Mouse (Mus musculus) ovary, postnatal 10 days (tissue): Measurements from ENCODE around the gene Il27ra.
A peak's percentile ranks its signal among the peaks of the same experiment; 100 is the strongest.

Experiments
- DNase-seq: peaks from one replicate; pipeline ENCODE4 v3.0.0; 2022; ENCODE audit warnings: low spot score

Gene Il27ra

DNA sequence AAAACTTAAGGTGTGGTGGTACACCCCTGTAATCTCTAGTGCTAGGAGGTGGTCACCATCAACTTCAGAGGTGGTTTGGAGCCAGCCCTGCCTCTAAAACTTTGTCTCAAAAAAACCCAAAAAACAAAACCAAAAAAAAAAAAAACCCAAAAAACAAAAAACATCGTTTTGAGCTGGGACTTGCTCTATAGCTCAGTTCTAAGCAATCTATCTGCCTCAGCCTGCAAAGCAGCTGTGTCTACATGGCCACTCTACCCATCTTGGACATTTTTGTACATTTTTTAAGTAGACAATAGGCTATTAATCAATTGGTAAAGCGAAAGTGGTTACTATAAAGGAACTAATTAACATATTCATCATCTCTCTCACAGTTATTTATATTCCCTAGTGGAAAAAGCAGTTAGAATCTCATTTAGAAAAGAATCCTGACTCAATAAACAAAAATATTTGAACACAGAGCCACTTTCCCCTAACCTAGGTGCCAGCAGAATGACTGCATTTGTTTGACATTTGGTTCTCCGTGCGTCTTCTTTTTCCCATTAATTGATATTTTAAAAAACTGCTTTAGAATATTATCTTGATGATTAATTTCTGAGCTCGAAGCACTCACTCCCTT, 23.2 kb upstream of the Il27ra start:
- DNase-seq = no peak

DNA sequence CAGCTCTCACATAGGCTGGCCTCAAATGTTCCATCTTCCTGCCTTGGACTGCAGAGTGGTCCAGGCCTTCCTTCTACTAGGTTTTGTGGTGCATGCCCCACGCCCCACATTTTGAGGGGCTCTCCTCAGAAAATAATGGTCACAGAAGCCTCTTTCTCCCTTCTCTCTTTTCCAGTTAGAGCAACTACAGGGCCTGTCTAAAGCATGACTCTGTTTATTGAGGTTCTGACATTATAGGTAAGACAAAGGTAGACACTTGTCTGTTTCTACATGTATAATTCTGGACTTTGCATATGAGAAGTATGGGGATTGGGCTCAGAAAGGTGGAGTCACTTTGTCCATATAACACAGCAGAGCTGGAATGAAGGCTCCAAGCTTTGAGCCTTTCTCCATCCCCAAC, 22.6 kb upstream of the Il27ra start, which contains the start of gene Gm10643:
TSS of gene Gm10643 (minus strand) at position 101 of the 400 bp plus-strand sequence.
- DNase-seq = no peak

DNA sequence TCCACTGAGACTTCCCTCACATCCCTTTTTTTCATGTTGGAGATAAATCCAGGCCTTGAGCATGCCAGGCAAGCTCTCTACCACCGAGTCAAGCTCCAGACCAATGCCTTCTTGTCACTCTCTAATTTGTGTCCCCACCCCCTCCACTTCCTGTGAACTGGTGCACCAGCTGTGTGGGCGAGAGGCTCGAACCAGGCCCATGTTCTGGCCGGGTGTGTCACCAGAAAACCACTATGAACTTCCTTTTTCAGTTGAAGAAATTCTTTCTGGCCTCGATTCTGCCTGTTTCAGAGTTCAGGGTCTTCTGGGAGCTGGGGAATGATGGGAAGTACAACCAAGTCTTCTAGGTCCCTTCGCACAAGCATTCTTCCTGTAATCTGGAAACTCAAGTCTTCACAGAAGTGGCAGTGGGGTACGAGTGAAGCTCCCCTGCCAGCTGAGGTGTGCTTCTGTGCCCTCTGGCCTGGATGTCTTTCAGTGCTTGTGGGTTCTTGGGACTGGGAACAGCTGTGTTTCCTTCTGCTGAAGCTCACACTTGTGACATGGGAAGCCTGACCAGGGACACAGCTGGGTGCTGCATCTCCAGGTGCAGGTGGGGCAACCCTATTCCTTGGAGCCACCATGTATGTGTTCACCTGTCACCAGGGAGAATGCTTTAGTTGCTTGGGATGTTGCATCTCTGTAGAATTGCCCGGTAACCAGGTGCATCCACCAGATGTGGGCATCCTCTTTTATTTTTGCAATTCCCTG, 21.6 kb upstream of the Il27ra start:
- DNase-seq = no peak

- no peak for DNase-seq
Observed at GRCm38 (mm10) chr8:84060245-84060644, 17.9 kb upstream of the Il27ra start.

- no peak for DNase-seq
Observed at GRCm38 (mm10) chr8:84059226-84059625, 16.8 kb upstream of the Il27ra start.

- no peak for DNase-seq
Observed at GRCm38 (mm10) chr8:84057827-84058226, 15.4 kb upstream of the Il27ra start.

DNA sequence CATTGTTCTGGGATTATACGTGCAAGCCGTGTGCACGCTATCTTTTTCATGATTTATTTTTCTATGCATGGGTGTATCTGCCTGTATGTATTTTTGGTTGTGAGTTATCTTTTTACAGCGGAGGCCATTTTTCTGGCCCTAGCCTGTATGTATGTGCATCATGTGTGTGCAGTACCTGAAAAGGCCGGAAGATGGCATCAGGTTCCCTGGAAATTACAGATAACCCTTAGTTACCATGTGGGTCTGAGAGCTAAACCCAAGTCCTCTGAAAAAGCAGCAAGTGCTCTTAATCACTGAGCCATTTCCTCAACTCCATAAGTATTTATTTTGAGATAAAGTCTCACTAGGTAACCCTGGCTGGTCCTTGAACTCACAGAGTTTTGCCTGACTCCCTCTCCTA, 10.8 kb upstream of the Il27ra start:
- no peak for DNase-seq

- DNase-seq = no peak
Observed at GRCm38 (mm10) chr8:84052746-84053145, 10.4 kb upstream of the Il27ra start.

- DNase-seq = no peak
Observed at GRCm38 (mm10) chr8:84048171-84048570, 5.8 kb upstream of the Il27ra start.

DNA sequence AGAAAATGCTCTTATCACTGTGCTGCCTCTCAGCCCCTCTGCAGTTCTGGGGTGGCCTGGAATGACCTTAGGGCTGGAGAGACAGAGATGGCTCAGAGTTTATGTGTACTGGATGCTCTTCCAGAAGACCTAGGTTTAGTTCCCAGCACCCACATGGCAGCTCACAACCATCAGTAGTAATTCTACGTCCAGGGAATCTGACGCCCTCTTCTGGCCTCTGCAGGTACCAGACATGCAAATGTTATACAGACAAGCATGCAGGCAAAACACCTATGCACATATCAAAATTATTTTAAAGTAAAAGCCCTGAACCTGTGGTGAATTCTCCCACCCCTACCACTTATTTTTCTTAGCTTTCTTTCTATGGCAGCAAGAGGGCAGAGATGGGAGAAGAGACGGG, 4.1 kb upstream of the Il27ra start:
- DNase-seq = no peak

DNA sequence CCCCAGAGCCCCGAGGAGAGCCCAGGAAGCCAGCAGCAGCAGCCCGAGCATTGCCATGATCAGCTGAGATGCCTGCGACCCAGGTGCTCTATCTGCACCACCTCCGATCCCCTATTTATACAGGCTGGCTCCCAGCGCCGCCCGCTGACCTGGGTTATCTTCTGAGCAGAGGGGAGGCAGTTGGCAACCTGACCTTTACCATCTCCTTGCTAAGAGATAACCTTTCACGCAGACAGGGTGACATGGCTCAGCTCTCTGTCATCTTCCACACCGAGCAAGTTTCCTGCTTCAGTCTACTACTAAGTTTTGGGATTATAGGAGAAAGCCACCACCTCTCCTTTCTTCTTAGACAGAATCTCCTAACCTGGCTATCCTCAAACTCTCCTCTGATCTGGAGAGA, 2.5 kb upstream of the Il27ra start, which contains the start of gene Rln3:
TSS of gene Rln3 (minus strand) at position 101 of the 400 bp plus-strand sequence.
- DNase-seq = no peak

DNA sequence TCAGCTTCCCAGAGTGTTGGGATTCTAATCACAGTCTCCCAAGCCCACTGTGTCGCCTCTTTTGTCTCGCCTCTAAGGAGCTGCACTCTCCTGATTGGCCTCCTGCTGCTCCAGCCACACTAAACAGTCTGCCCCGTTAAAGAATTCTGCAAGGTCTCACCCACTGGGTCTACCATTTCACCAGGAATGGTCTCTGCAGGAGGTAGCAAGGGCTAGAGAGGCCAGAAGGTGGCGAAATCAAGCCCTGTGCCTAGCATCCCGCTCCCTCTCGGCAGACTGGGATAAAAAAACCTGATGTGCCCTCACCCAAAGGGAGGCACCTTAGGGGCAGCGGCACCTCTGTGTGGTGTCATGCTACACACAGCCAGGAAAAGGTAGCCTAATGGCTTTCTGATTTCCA, 1.7 kb upstream of the Il27ra start:
- DNase-seq = no peak

GRCm38 (mm10) chr8:84042948-84043342, 556 bp upstream of the Il27ra start:
- no peak for DNase-seq

DNA sequence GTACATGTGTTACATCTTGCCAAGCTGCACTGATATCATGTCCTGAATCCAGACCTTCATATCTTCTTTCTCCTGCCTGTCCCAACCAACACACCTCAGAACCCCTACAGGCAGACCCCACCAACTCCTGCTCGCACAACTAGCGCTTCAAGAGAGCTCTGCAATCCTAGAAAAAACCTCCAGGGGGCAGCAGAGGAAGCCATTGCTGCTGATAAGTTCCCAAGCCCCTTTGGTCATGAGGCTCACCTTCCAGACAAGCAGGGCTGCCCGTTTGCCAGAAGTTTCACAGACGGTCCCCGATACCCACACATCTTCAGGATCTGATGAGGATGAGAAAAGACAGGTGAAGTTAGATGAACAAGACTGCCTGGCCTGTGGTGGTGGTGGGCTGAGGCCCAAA, 3.3 kb downstream of the Il27ra start:
- peak; percentile 60 for DNase-seq

- no peak for DNase-seq
Observed at GRCm38 (mm10) chr8:84038015-84038414, 4.4 kb downstream of the Il27ra start.

- DNase-seq = no peak
Observed at GRCm38 (mm10) chr8:84032777-84033176, 9.6 kb downstream of the Il27ra start.

- DNase-seq = no peak
Observed at GRCm38 (mm10) chr8:84029272-84029671, 13.1 kb downstream of the Il27ra start.

GRCm38 (mm10) chr8:84027449-84027848, 14.9 kb downstream of the Il27ra start:
- DNase-seq = no peak

GRCm38 (mm10) chr8:84025863-84026262, 16.5 kb downstream of the Il27ra start:
- no peak for DNase-seq

- DNase-seq = no peak
Observed at GRCm38 (mm10) chr8:84024171-84024570, 18.2 kb downstream of the Il27ra start.

GRCm38 (mm10) chr8:84023631-84024030, 18.8 kb downstream of the Il27ra start:
- no peak for DNase-seq

DNA sequence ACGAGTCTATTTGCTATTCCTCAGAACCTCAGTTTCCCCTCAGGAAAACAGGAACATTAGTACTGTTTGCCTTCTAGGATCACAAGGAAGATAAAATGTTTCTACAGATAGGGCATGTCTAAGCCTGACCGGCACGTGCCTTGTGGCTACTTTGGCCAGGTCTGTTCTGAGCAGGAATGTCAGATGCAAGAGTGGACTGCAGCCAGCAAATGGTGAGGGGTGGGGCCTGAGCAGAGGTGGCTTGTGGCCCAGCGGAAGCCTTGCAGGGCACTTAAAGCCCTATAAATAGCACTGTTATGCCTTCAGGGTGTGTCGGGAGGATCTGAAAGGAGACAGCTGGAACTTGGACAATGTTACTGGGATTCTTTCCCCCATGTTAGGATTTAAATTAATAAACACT, 19.3 kb downstream of the Il27ra start:
- no peak for DNase-seq

GRCm38 (mm10) chr8:84021569-84021968, 20.8 kb downstream of the Il27ra start:
- DNase-seq = no peak

- no peak for DNase-seq
Observed at GRCm38 (mm10) chr8:84021096-84021495, 21.3 kb downstream of the Il27ra start, which contains the start of gene Palm3. TSS of gene Palm3 (plus strand) at chr8:84021471.
